Mouse (Mus musculus) kidney, embryonic 15.5 days (tissue): Measurements from ENCODE around the gene R3hdml. TPM values are rescaled to one million over a fixed set of nuclear protein-coding genes. Genes with fewer than 3 reads are reported as not detected.

Experiments
- ATAC-seq: fragments of 200-750 bp; cut with Nextera tagmentation; replicated peaks from 2 replicates; pipeline ENCODE4 v1.8.0; 2017; ENCODE audit warnings: moderate TSS enrichment; ENCODE audit not compliant: low FRiP score
- H3K27ac ChIP-seq: fragments of 300-500 bp; sonication (generic); 2 replicates; pipeline ENCODE4 v1.5.1; 2015; ENCODE audit warnings: mild to moderate bottlenecking, inconsistent platforms
- H3K27me3 ChIP-seq: fragments of 300-500 bp; sonication (generic); 2 replicates; pipeline ENCODE4 v1.6.1; 2015; ENCODE audit warnings: inconsistent platforms
- H3K36me3 ChIP-seq: fragments of 300-500 bp; sonication (generic); 2 replicates; pipeline ENCODE4 v1.6.1; 2015; ENCODE audit warnings: inconsistent platforms
- H3K4me1 ChIP-seq: fragments of 300-500 bp; sonication (generic); 2 replicates; pipeline ENCODE4 v1.6.1; 2015; ENCODE audit warnings: inconsistent platforms
- H3K4me2 ChIP-seq: fragments of 300-500 bp; sonication (generic); 2 replicates; pipeline ENCODE4 v1.6.1; 2015; ENCODE audit warnings: moderate library complexity, mild to moderate bottlenecking, inconsistent platforms
- H3K4me3 ChIP-seq: fragments of 300-500 bp; sonication (generic); replicated peaks from 2 replicates; pipeline ENCODE4 v1.5.1; 2015; ENCODE audit warnings: mild to moderate bottlenecking, inconsistent platforms
- H3K9ac ChIP-seq: fragments of 300-500 bp; sonication (generic); 2 replicates; pipeline ENCODE4 v1.6.1; 2015; ENCODE audit warnings: mild to moderate bottlenecking, inconsistent platforms
- H3K9me3 ChIP-seq: fragments of 300-500 bp; sonication (generic); replicated peaks from 2 replicates; pipeline ENCODE4 v1.6.1; 2016; ENCODE audit warnings: inconsistent platforms
- WGBS: fragments of 180-500 bp; shearing (Covaris S2); methylation state at CpG from one replicate; pipeline ENCODE4 v1.1.7; 2015; ENCODE audit warnings: mixed read lengths; 5-methylcytosine and 5-hydroxymethylcytosine counted together
- polyA plus RNA-seq: library from polyadenylated mRNA; unstranded; fragments of >200 nt; fragmentation: Nextera tagmentation; extraction: Ambion mirVana; gene quantifications from 2 replicates; pipeline ENCODE4 v1.2.1, GENCODE M21; 2015

Gene R3hdml
- polyA plus RNA-seq, 1 experiment from 2014 or later = 34.9 TPM

GRCm38 (mm10) chr2:163480191-163480825, 11.8 kb upstream of the R3hdml start:
- no peak overlapping the region for H3K9ac ChIP-seq
- H3K4me2 ChIP-seq = no peak overlapping the region
- ATAC-seq = 0 out of 2 replicates have a peak, but pooled peaks have one; percentile 23
- H3K27ac ChIP-seq = no peak overlapping the region
- peaks cover 29% of the 10 kb centered on the region for H3K27me3 ChIP-seq
- no peak overlapping the region for H3K4me3 ChIP-seq
- 57% methylated on average over 18 of the region's 18 CpGs for WGBS
- no peaks in the 10 kb centered on the region for H3K9me3 ChIP-seq
- H3K4me1 ChIP-seq = peaks cover 10% of the 10 kb centered on the region
- H3K36me3 ChIP-seq = no peaks in the 10 kb centered on the region

GRCm38 (mm10) chr2:163481539-163482029, 10.5 kb upstream of the R3hdml start:
- peak; percentile 86 for ATAC-seq
- peak overlapping the region; percentile 25 for H3K4me3 ChIP-seq
- 3% methylated on average over 21 of the region's 21 CpGs for whole genome bisulfite sequencing

GRCm38 (mm10) chr2:163487360-163487759, 4.8 kb upstream of the R3hdml start:
- Histone ChIP-seq H3K4me2 (no peak overlapping the region), H3K4me3 (no peak overlapping the region), H3K27me3 (peaks cover 8% of the 10 kb centered on the region), H3K4me1 (no peaks in the 10 kb centered on the region), H3K36me3 (no peaks in the 10 kb centered on the region), H3K9ac (no peak overlapping the region), H3K27ac (no peak overlapping the region), H3K9me3 (no peaks in the 10 kb centered on the region)
- ATAC-seq = no peak
- WGBS = 91% methylated on average over 3 of the region's 3 CpGs

More at GRCm38 (mm10) chr2:163481539-163482029, 10.5 kb upstream of the R3hdml start:
- Histone ChIP-seq H3K27ac (no peak overlapping the region), H3K27me3 (peaks cover 29% of the 10 kb centered on the region), H3K9me3 (no peaks in the 10 kb centered on the region), H3K4me2 (peak overlapping the region; percentile 62), H3K36me3 (no peaks in the 10 kb centered on the region), H3K9ac (no peak overlapping the region), H3K4me1 (peaks cover 10% of the 10 kb centered on the region)

GRCm38 (mm10) chr2:163489725-163490291, 2.3 kb upstream of the R3hdml start:
- no peak overlapping the region for H3K9ac ChIP-seq
- no peak overlapping the region for H3K4me3 ChIP-seq
- peak; percentile 64; the same call in 1 of the 2 replicates for ATAC-seq
- no peak overlapping the region for H3K27ac ChIP-seq
- H3K9me3 ChIP-seq = no peaks in the 10 kb centered on the region
- peaks cover 7% of the 10 kb centered on the region; the same call in 1 of the 2 replicates for H3K27me3 ChIP-seq
- H3K4me2 ChIP-seq = no peak overlapping the region
- 35% methylated on average over 5 of the region's 5 CpGs for WGBS
- H3K36me3 ChIP-seq = no peaks in the 10 kb centered on the region
- H3K4me1 ChIP-seq = no peaks in the 10 kb centered on the region

GRCm38 (mm10) chr2:163490656-163491055, 1.5 kb upstream of the R3hdml start:
- H3K4me1 ChIP-seq = no peaks in the 10 kb centered on the region
- peaks cover 7% of the 10 kb centered on the region; the same call in 1 of the 2 replicates for H3K27me3 ChIP-seq
- ATAC-seq = no peak
- no peaks in the 10 kb centered on the region for H3K9me3 ChIP-seq
- no peaks in the 10 kb centered on the region for H3K36me3 ChIP-seq
- no peak overlapping the region for H3K4me2 ChIP-seq
- H3K9ac ChIP-seq = no peak overlapping the region
- H3K4me3 ChIP-seq = no peak overlapping the region
- 93% methylated on average over 17 of the region's 17 CpGs for WGBS
- no peak overlapping the region for H3K27ac ChIP-seq

GRCm38 (mm10) chr2:163491351-163491750, 767 bp upstream of the R3hdml start:
- Histone ChIP-seq H3K4me2 (no peak overlapping the region), H3K9me3 (no peaks in the 10 kb centered on the region), H3K27ac (no peak overlapping the region), H3K9ac (no peak overlapping the region), H3K36me3 (no peaks in the 10 kb centered on the region), H3K4me3 (no peak overlapping the region), H3K4me1 (no peaks in the 10 kb centered on the region), H3K27me3 (peaks cover 7% of the 10 kb centered on the region; the same call in 1 of the 2 replicates)
- WGBS = 56% methylated on average over 7 of the region's 7 CpGs
- no peak for ATAC-seq

- no peak for ATAC-seq
- 43% methylated on average over 5 of the region's 5 CpGs for WGBS
- Histone ChIP-seq H3K27ac (no peak overlapping the region), H3K4me3 (no peak overlapping the region), H3K4me1 (no peaks in the 10 kb centered on the region), H3K9me3 (no peaks in the 10 kb centered on the region), H3K9ac (no peak overlapping the region), H3K4me2 (no peak overlapping the region), H3K36me3 (no peaks in the 10 kb centered on the region), H3K27me3 (peaks cover 7% of the 10 kb centered on the region; the same call in 1 of the 2 replicates)
Measured at GRCm38 (mm10) chr2:163493031-163493430, 913 bp downstream of the R3hdml start.

GRCm38 (mm10) chr2:163493976-163494375, 1.9 kb downstream of the R3hdml start:
- H3K36me3 ChIP-seq = no peaks in the 10 kb centered on the region
- H3K4me3 ChIP-seq = no peak overlapping the region
- H3K4me2 ChIP-seq = no peak overlapping the region
- H3K9me3 ChIP-seq = no peaks in the 10 kb centered on the region
- no peaks in the 10 kb centered on the region for H3K4me1 ChIP-seq
- no peak overlapping the region for H3K27ac ChIP-seq
- H3K27me3 ChIP-seq = peaks cover 7% of the 10 kb centered on the region; the same call in 1 of the 2 replicates
- 62% methylated on average over 5 of the region's 5 CpGs for WGBS
- ATAC-seq = no peak
- no peak overlapping the region for H3K9ac ChIP-seq

- Histone ChIP-seq H3K4me3 (no peak overlapping the region), H3K4me1 (no peaks in the 10 kb centered on the region), H3K27ac (no peak overlapping the region), H3K27me3 (peaks cover 7% of the 10 kb centered on the region; the same call in 1 of the 2 replicates), H3K36me3 (no peaks in the 10 kb centered on the region), H3K4me2 (no peak overlapping the region), H3K9me3 (no peaks in the 10 kb centered on the region), H3K9ac (no peak overlapping the region)
- ATAC-seq = no peak
- WGBS = 57% methylated on average over 6 of the region's 6 CpGs
Measured at GRCm38 (mm10) chr2:163494456-163494855, 2.3 kb downstream of the R3hdml start.

- WGBS = 70% methylated on average over 2 of the region's 2 CpGs
Measured at GRCm38 (mm10) chr2:163502219-163502618, 10.1 kb downstream of the R3hdml start.

GRCm38 (mm10) chr2:163503191-163503590, 11.1 kb downstream of the R3hdml start:
- Histone ChIP-seq H3K4me3 (no peak overlapping the region), H3K27ac (no peak overlapping the region), H3K9ac (no peak overlapping the region), H3K27me3 (no peaks in the 10 kb centered on the region), H3K9me3 (no peaks in the 10 kb centered on the region), H3K36me3 (no peaks in the 10 kb centered on the region), H3K4me1 (no peaks in the 10 kb centered on the region), H3K4me2 (no peak overlapping the region)
- 56% methylated on average over 7 of the region's 7 CpGs for WGBS
- ATAC-seq = no peak

More at GRCm38 (mm10) chr2:163502219-163502618, 10.1 kb downstream of the R3hdml start:
- Histone ChIP-seq H3K4me3 (no peak overlapping the region), H3K4me2 (no peak overlapping the region), H3K36me3 (no peaks in the 10 kb centered on the region), H3K9ac (no peak overlapping the region), H3K9me3 (no peaks in the 10 kb centered on the region), H3K27ac (no peak overlapping the region), H3K4me1 (no peaks in the 10 kb centered on the region), H3K27me3 (no peaks in the 10 kb centered on the region)
- no peak for ATAC-seq

- Histone ChIP-seq H3K27ac (no peak within 1 kb of the TSS), H3K27me3 (no peaks in the 10 kb centered on the region), H3K9me3 (no peaks in the 10 kb centered on the region), H3K4me1 (no peaks in the 10 kb centered on the region), H3K9ac (no peak within 1 kb of the TSS), H3K4me3 (no peak within 1 kb of the TSS), H3K4me2 (no peak within 1 kb of the TSS), H3K36me3 (no peaks in the 10 kb centered on the region)
- ATAC-seq = no peak
- WGBS = 70% methylated on average over 10 of the region's 10 CpGs
Measured at GRCm38 (mm10) chr2:163506300-163507004, 14.3 kb downstream of the R3hdml start, which contains the start of gene Hnf4a. Gene Hnf4a (plus strand): TSS chr2:163506808.
